Mouse (Mus musculus) forebrain, embryonic 14.5 days (tissue): ENCODE data around the gene Olfr17. TPM values are rescaled to one million over a fixed set of nuclear protein-coding genes. Genes with fewer than 3 reads are reported as not detected.

Source experiments
- polyA plus RNA-seq: library from polyadenylated mRNA; unstranded; fragments of >200 nt; fragmentation: Nextera tagmentation; extraction: Ambion mirVana; gene quantifications from 2 replicates; pipeline ENCODE4 v1.2.1, GENCODE M21; 2014

Gene Olfr17
- polyA plus RNA-seq, 1 experiment from 2014 or later, result not detected

Other genes with a start within 250 kb of the Olfr17 start
- gene Olfr703, start 249.9 kb upstream of the Olfr17 start, polyA plus RNA-seq, result not detected in 2 replicates
- not detected in 2 replicates for gene Olfr704, start 230.0 kb upstream of the Olfr17 start, polyA plus RNA-seq
- gene Olfr705, start 216.3 kb upstream of the Olfr17 start, polyA plus RNA-seq, result not detected in 2 replicates
- gene Olfr706, start 205.1 kb upstream of the Olfr17 start, polyA plus RNA-seq, result not detected in 2 replicates
- gene Olfr707, start 192.0 kb upstream of the Olfr17 start, polyA plus RNA-seq, result not detected in 2 replicates
- not detected in 2 replicates for gene Olfr1532-ps1, start 185.2 kb upstream of the Olfr17 start, polyA plus RNA-seq
- not detected in 2 replicates for gene Olfr709-ps1, start 161.0 kb upstream of the Olfr17 start, polyA plus RNA-seq
- gene Olfr710, start 144.9 kb upstream of the Olfr17 start, polyA plus RNA-seq, result not detected in 2 replicates
- gene Olfr6, start 129.3 kb upstream of the Olfr17 start, polyA plus RNA-seq, result not detected in 2 replicates
- not detected in 2 replicates for gene Olfr711, start 117.8 kb upstream of the Olfr17 start, polyA plus RNA-seq
- gene Olfr2, start 87.1 kb upstream of the Olfr17 start, polyA plus RNA-seq, result not detected in 2 replicates
- not detected in 2 replicates for gene Olfr713, start 62.0 kb upstream of the Olfr17 start, polyA plus RNA-seq
- not detected in 2 replicates for gene Olfr714, start 22.2 kb upstream of the Olfr17 start, polyA plus RNA-seq
- gene Olfr715b, start 17.1 kb downstream of the Olfr17 start, polyA plus RNA-seq, result not detected in 2 replicates
- not detected in 2 replicates for gene Olfr715, start 37.9 kb downstream of the Olfr17 start, polyA plus RNA-seq
- not detected in 2 replicates for gene Olfr716, start 45.1 kb downstream of the Olfr17 start, polyA plus RNA-seq
- gene Nlrp14, start 73.8 kb downstream of the Olfr17 start, polyA plus RNA-seq, result not detected in 2 replicates
- not detected in 2 replicates for gene Rbmxl2, start 116.2 kb downstream of the Olfr17 start, polyA plus RNA-seq